Mouse (Mus musculus) E14TG2a.4 (cell line): ENCODE measurements around the gene Fam186a.

Experiments used
- CTCF ChIP-seq: conservative IDR thresholded peaks from 2 replicates; pipeline ENCODE4 v1.5.1; 2014; ENCODE audit warnings: low read length
- NANOG ChIP-seq: IDR thresholded peaks from 2 replicates; pipeline ENCODE4 v1.6.1; 2014; ENCODE audit warnings: borderline replicate concordance, low read length, mixed read lengths

DNA sequence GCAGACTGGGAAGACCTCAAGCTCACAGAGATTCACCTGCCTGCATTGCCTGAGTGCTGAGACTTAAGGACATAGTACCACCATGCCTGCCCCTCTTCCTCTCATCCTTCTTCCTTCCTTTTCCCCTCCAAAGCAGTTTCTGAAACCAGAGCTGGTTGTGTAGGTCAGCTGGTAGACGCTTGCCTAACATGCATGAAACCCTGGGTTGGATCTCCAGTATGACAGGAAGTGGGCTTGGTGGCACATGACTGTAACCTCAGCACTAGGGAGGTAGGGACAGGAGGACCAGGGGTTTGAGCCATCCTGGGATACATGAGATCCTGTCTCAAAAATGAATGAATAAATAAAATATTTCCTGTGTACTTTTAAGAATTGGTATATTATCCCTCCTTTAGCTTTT, 59.3 kb downstream of the Fam186a start:
- TF ChIP-seq CTCF (no peak), NANOG (no peak)
